Mouse (Mus musculus) liver, embryonic 11.5 days (tissue): ENCODE data around the gene Ccdc106. TPM values are rescaled to one million over a fixed set of nuclear protein-coding genes. Genes with fewer than 3 reads are reported as not detected.

Source experiments
- ATAC-seq: fragments of 200-750 bp; cut with Nextera tagmentation; replicated peaks from 2 replicates; pipeline ENCODE4 v1.8.0; 2017; ENCODE audit warnings: moderate number of reproducible peaks, mild to moderate bottlenecking, moderate TSS enrichment, moderate library complexity; ENCODE audit not compliant: low FRiP score
- DNase-seq: peaks from one replicate; pipeline ENCODE4 v3.0.0-alpha.2; 2017; ENCODE audit warnings: low spot score
- H3K27ac ChIP-seq: fragments of 300-500 bp; sonication (generic); 2 replicates; pipeline ENCODE4 v1.5.1; 2014; ENCODE audit warnings: mild to moderate bottlenecking, low read depth, low read length, control low read depth
- H3K27me3 ChIP-seq: fragments of 300-500 bp; sonication (generic); replicated peaks from 2 replicates; pipeline ENCODE4 v1.6.1; 2014; ENCODE audit warnings: low read length, mixed read lengths; ENCODE audit not compliant: control insufficient read depth, insufficient read depth
- H3K36me3 ChIP-seq: fragments of 300-500 bp; sonication (generic); 2 replicates; pipeline ENCODE4 v1.6.1; 2014; ENCODE audit warnings: mild to moderate bottlenecking, low read length, moderate library complexity, mixed read lengths; ENCODE audit not compliant: control insufficient read depth, insufficient read depth
- H3K4me1 ChIP-seq: fragments of 300-500 bp; sonication (generic); replicated peaks from 2 replicates; pipeline ENCODE4 v1.6.1; 2014; ENCODE audit warnings: low read length, mixed read lengths; ENCODE audit not compliant: control insufficient read depth, insufficient read depth
- H3K4me2 ChIP-seq: fragments of 300-500 bp; sonication (generic); 2 replicates; pipeline ENCODE4 v1.6.1; 2014; ENCODE audit warnings: mild to moderate bottlenecking, control low read depth, moderate library complexity
- H3K4me3 ChIP-seq: fragments of 300-500 bp; sonication (generic); 2 replicates; pipeline ENCODE4 v1.5.1; 2014; ENCODE audit warnings: low read depth, low read length, control low read depth
- H3K9ac ChIP-seq: fragments of 300-500 bp; sonication (generic); 2 replicates; pipeline ENCODE4 v1.6.1; 2014; ENCODE audit warnings: low read depth, low read length, control low read depth
- H3K9me3 ChIP-seq: fragments of 300-500 bp; sonication (generic); 2 replicates; pipeline ENCODE4 v1.6.1; 2016; ENCODE audit warnings: low read length, inconsistent platforms, mixed read lengths; ENCODE audit not compliant: control insufficient read depth
- WGBS: fragments of 180-500 bp; shearing (Covaris S2); extraction: QIAGEN DNeasy Blood & Tissue Kit; methylation state at CpG from one replicate; pipeline ENCODE4 v1.1.7; 2014; 5-methylcytosine and 5-hydroxymethylcytosine counted together
- polyA plus RNA-seq: library from polyadenylated mRNA; unstranded; fragments of >200 nt; fragmentation: Nextera tagmentation; extraction: Ambion mirVana; gene quantifications from 2 replicates; pipeline ENCODE4 v1.2.1, GENCODE M21; 2014

Ccdc106 gene
- 4.1 and 5.2 TPM in 2 replicates for polyA plus RNA-seq

DNA sequence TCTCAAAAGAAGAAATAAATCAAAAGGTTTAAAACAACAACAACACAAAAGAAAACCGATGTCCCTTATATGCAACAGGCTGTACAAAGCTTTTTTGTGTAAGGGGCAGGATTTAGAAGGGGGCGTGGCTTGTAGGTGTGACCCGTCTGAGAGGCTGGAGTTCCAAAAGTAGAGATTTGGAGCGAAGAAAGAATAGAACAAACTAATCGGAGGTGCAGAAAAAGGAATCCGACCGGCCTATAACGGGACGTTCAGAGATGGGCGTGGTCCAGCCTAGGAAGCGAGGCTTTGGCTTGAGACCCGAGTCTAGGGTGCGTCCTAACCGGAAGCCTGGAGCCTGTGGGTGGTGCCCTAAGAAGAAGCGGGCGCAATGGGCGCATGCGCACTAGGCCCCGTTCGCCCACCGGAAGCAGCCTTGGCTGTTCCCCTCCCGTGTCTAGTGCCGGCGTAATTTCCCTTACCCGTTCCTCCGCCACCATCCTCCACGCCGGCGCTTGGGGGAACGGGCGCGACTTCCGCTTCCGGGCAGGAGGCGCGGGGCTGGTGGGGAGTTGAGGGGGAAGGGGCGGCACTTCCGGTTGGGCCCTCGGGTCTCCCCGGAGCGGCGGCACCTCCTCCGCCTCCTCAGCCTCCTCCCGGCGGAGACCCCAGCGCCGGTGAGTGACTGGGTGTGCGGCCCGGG, at the start of gene Ccdc106, which contains the start of gene Zfp865:
Gene Ccdc106 (plus strand): TSS at position 554 of the 682 bp plus-strand sequence.
Gene Zfp865 (plus strand): TSS at position 377 of the 682 bp plus-strand sequence.
- peak; percentile 98 for DNase-seq
- H3K36me3 ChIP-seq: peaks cover 21% of the 10 kb centered on the region; the same call in 1 of the 2 replicates
- WGBS: under 1% methylated on average over 44 of the region's 49 CpGs
- H3K27ac ChIP-seq: peak within 1 kb of the TSS; percentile 98
- H3K9me3 ChIP-seq: no peaks in the 10 kb centered on the region
- peak; percentile 87 for ATAC-seq
- peak within 1 kb of the TSS; percentile 87 for H3K4me3 ChIP-seq
- peak within 1 kb of the TSS; percentile 93 for H3K9ac ChIP-seq
- peaks cover 20% of the 10 kb centered on the region for H3K4me1 ChIP-seq
- H3K4me2 ChIP-seq: peak within 1 kb of the TSS; percentile 78
- no peaks in the 10 kb centered on the region for H3K27me3 ChIP-seq

DNA sequence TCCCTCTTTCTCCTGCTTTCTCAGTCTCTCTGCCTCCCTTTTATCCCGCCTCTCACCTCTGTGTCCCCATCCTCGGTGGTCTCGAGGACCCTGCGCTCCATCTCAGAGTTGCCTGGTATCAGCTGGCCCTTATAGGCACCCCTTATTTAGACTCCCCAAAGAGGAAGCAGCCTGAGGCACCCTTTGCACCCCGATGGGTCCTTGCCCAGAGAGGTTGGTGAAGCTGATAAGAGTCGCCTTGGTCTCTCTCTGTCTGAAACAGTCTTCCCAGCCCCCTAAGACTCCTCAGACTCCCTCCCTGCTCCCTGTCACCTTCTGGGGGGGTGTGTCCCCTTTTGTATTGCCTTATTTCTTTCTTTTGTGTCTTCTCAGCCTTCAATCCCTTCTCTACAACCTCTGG, 49.3 kb upstream of the Ccdc106 start, which contains the start of gene Sbk3:
Gene Sbk3 (minus strand): TSS at position 101 of the 400 bp plus-strand sequence.
- ATAC-seq: no peak
- no peaks in the 10 kb centered on the region for H3K36me3 ChIP-seq
- no peak for DNase-seq
- no peak within 1 kb of the TSS for H3K4me3 ChIP-seq
- WGBS: 38% methylated on average over 6 of the region's 6 CpGs
- no peak within 1 kb of the TSS for H3K9ac ChIP-seq
- no peak within 1 kb of the TSS for H3K4me2 ChIP-seq
- H3K27me3 ChIP-seq: no peaks in the 10 kb centered on the region; the same call in 1 of the 2 replicates
- H3K27ac ChIP-seq: no peak within 1 kb of the TSS
- no peaks in the 10 kb centered on the region for H3K9me3 ChIP-seq
- no peaks in the 10 kb centered on the region for H3K4me1 ChIP-seq

DNA sequence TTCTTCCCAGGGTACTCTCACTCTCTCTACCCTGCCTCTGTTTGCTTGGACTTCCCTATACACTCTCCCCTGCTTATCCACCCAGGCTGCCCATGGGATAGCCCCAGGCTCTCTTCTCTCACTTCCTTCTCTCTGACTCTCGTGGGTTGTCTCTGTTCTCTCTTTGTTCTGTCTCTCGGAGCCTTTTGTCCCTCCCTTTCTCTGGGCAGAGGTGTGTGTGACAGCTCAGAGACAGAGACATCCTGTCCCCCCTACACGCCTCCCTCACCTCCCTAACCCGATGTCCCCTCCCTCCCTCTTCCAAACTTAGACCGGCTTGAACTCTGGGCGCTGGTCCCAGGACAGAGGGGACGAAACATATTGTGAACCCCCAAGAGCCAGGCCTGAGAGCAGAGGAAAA, 48.6 kb upstream of the Ccdc106 start:
- Histone ChIP-seq H3K4me2 (no peak overlapping the region), H3K9me3 (no peaks in the 10 kb centered on the region), H3K36me3 (no peaks in the 10 kb centered on the region), H3K27me3 (no peaks in the 10 kb centered on the region; the same call in 1 of the 2 replicates), H3K4me3 (no peak overlapping the region), H3K27ac (no peak overlapping the region), H3K9ac (no peak overlapping the region), H3K4me1 (no peaks in the 10 kb centered on the region)
- ATAC-seq (no peak), DNase-seq (no peak)
- 35% methylated on average over 7 of the region's 7 CpGs for WGBS

DNA sequence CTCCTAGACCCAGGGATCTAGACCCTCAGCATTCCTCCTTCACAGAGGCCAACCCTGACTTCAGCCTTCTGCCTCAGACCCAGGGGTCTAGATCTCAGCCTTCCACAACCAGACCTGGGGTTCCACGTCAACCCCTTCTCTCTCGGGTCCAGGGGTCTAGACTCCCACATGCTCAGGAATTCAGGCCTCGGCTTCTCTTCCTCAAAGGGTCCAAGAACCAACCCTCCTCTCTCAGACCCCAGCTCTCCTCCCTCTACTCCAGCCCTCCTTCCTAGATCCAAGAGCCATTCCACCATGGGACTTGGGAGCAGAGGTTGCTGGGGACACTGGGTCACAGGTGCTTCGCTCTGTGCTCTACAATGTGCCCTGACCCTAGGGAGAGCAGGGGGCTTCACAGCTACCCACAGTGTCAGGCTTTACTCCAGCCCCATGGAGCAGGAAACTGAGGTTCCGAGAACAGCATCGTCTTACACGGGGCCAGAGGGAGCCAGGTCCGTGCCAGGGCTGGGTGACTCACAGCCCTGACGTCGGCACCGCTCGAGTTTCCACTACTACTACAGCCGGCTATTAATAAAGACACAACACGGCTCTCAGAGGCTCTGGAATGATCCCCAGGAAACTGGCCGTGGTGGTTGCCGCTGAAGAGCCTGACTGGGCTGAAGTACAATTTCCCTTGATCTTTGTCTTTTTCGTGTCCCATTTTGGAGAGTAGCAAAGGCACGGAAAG, 47.9 kb upstream of the Ccdc106 start:
- no peak for ATAC-seq

DNA sequence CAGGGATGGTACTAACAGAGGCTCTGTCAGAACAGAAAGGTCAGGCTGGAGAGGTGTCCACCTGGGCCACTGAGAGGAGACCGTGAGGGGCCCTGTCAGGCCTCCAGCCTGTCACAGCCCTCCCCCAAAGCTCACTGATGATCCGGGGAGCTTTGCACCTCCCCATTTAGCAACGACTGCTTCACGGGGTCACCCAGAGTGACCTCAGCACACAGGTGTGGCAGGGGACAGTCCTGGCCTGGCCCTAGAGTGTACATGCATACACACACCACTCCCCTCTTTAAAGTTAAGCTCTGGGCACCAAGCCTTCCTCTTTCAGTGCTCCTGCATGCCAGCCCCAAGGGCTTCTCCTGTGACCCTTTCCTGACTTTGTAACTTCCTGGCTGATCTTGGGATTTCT, 44.9 kb upstream of the Ccdc106 start:
- Histone ChIP-seq H3K4me3 (no peak overlapping the region), H3K9me3 (no peaks in the 10 kb centered on the region), H3K27me3 (no peaks in the 10 kb centered on the region; the same call in 1 of the 2 replicates), H3K27ac (no peak overlapping the region), H3K9ac (no peak overlapping the region), H3K4me1 (no peaks in the 10 kb centered on the region), H3K4me2 (no peak overlapping the region), H3K36me3 (no peaks in the 10 kb centered on the region)
- ATAC-seq: 0 out of 2 replicates have a peak, but pooled peaks have one; percentile 39
- no peak for DNase-seq
- WGBS: 46% methylated on average over 4 of the region's 4 CpGs

More for the DNA sequence above, 47.9 kb upstream of the Ccdc106 start:
- Histone ChIP-seq H3K9me3 (no peaks in the 10 kb centered on the region), H3K27me3 (no peaks in the 10 kb centered on the region; the same call in 1 of the 2 replicates), H3K9ac (no peak overlapping the region), H3K27ac (no peak overlapping the region), H3K4me2 (no peak overlapping the region), H3K4me1 (no peaks in the 10 kb centered on the region), H3K4me3 (no peak overlapping the region), H3K36me3 (no peaks in the 10 kb centered on the region)
- no peak for DNase-seq
- WGBS: 56% methylated on average over 18 of the region's 18 CpGs

DNA sequence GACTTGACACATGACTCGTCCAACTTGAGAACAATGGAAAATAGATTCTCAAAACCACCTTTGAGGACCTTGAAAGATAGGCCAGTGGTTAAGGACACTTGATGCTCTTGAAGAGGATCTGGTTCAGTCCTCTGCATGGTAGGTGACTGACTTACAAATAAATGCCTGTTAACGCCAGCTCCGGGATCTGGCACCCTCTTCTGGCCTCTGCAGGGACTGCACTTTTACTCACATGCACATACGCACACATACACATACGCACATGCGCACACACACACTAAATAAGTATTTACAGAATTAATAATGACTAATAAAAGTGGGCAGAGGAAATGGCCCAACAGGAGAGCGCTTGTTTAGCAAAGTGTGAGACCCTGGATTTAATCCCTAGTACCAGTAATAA, 43.5 kb upstream of the Ccdc106 start:
- H3K4me3 ChIP-seq: no peak overlapping the region
- no peaks in the 10 kb centered on the region for H3K4me1 ChIP-seq
- H3K4me2 ChIP-seq: no peak overlapping the region
- no peak for ATAC-seq
- 84% methylated on average over 7 of the region's 7 CpGs for WGBS
- no peak overlapping the region for H3K27ac ChIP-seq
- H3K9me3 ChIP-seq: no peaks in the 10 kb centered on the region
- no peak for DNase-seq
- no peaks in the 10 kb centered on the region for H3K27me3 ChIP-seq
- no peaks in the 10 kb centered on the region for H3K36me3 ChIP-seq
- H3K9ac ChIP-seq: no peak overlapping the region

DNA sequence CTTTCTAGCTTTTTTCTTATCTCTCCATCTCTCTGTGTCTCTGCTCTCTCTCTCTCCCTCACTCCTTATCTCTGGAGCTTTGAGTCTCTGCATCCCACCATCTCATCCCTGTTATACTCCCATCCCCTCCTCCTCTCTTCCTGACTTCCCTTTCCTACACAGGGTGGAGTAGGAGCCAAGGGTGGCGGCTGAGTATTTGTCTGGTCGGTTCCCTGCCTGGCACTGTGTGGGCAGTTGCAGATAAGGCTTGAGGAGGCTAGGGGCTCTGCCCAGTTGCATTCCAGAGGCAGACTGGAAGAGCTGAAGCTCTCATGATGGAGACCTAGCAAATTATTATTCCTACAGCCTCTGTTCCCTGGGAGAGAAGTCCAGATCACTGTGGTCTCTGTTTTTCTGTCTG, 32.1 kb upstream of the Ccdc106 start:
- no peak overlapping the region for H3K4me3 ChIP-seq
- no peak overlapping the region for H3K9ac ChIP-seq
- peaks cover 15% of the 10 kb centered on the region for H3K27me3 ChIP-seq
- H3K4me2 ChIP-seq: no peak overlapping the region
- H3K36me3 ChIP-seq: peaks cover 4% of the 10 kb centered on the region; the same call in 1 of the 2 replicates
- no peak overlapping the region for H3K27ac ChIP-seq
- WGBS: 47% methylated on average over 2 of the region's 2 CpGs
- ATAC-seq (no peak), DNase-seq (no peak)
- H3K9me3 ChIP-seq: no peaks in the 10 kb centered on the region
- no peaks in the 10 kb centered on the region for H3K4me1 ChIP-seq

DNA sequence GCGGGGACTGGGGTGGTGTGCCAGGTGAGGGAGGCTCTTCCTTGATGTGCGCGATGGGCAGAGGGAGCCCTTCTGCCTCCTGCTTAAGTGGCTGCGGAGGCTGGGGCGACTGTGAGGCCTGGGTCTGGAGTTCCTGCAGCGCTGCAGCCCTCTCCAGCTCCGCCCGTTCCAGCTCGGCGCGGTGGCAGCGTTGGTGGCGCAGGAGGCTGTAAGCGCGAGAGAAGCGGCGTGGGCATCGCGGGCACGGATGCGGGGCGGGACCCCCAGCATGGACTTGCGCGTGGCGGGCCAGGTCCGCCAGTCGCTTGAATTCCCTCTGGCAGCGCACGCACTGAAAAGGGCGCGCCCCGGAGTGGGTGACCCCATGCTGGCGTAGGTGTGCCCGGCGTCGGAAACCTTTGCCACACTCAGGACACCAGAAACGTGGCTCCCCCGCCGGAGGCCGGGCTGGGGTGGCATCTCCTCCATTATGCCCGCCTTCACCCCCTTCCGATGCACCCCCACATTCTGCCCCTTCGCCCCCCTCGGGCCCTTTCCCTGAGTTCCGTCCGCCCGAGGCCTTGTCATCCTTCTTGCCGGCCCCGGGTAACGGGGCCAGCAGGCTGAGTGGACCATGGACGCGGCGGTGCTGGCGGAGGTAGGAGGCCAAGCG, 26.9 kb upstream of the Ccdc106 start:
- Histone ChIP-seq H3K36me3 (peaks cover 5% of the 10 kb centered on the region; the same call in 1 of the 2 replicates), H3K27ac (no peak overlapping the region), H3K27me3 (peaks cover 46% of the 10 kb centered on the region), H3K4me2 (no peak overlapping the region; the same call in 1 of the 2 replicates), H3K9me3 (no peaks in the 10 kb centered on the region), H3K4me1 (peaks cover 5% of the 10 kb centered on the region; the same call in 1 of the 2 replicates), H3K9ac (no peak overlapping the region), H3K4me3 (no peak overlapping the region)
- WGBS: 33% methylated on average over 55 of the region's 55 CpGs
- DNase-seq (no peak), ATAC-seq (no peak)
